Mouse (Mus musculus): ENCODE results near the gene Snapc2. TPM values are rescaled to one million over a fixed set of nuclear protein-coding genes. Genes with fewer than 3 reads are reported as not detected.

Snapc2 gene
- 58.5 and 59.0 TPM in 2 replicates for polyA plus RNA-seq (2015; fragmentation: Nextera tagmentation; extraction: Ambion mirVana)

DNA sequence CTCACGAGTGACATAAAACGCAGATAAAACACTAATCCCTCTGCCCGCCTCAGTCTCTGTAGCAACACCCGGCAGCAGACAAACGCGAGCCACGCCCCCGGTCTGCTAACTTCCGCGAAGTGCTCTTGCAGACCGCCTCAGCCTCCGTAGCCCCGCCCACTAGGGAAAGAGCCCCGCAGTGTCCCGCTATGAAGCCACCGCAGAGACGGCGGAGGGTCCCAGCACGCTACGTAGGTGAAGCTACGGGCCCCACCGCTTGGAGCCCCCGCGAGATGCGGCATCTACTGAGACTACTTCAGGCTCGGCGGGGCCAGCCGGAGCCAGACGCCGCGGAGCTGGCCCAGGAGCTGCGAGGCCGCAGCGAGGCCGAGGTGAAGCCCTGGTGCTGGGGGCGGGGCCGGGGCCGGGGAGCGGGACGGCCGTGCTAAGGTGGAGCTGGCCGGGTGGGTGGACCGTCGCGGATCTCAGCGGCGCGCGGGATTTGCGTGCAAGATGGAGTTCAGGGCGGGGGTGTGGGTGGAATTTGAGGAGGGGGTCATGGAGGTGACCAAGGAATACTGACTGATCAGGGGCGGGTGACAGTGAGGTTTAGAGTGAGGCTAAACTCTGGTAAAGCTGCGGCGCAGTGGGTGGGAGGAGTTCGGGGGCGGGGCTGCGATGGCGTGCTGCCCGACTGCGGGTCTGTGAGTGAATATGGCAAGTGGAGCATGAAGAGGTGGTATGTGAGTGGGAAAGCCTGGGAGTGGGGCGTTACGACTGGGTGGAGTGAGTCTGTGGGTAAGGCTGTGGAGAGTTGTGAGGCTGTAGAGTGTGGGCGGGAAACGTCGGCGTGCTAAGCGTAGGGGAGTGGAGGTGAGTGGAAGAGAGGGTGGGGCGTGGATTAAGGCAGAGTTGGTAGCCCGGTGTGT, at the start of gene Snapc2:
TSS of gene Snapc2 (plus strand) at position 147 of the 908 bp plus-strand sequence.
- Histone ChIP-seq H3K27ac (replicated peaks) (peak within 1 kb of the TSS; percentile 95), H3K4me2 (peak within 1 kb of the TSS; percentile 63), H3K9me3 (no peaks in the 10 kb centered on the region), H3K27me3 (no peaks in the 10 kb centered on the region), H3K9ac (peak within 1 kb of the TSS; percentile 90), H3K4me3 (peak within 1 kb of the TSS; percentile 85), H3K36me3 (peaks cover 49% of the 10 kb centered on the region), H3K4me1 (replicated peaks) (peaks cover 60% of the 10 kb centered on the region)
- WGBS, result 1% methylated on average over 69 of the region's 69 CpGs
- peak; percentile 88 for ATAC-seq (ENCODE audit: low read depth)

DNA sequence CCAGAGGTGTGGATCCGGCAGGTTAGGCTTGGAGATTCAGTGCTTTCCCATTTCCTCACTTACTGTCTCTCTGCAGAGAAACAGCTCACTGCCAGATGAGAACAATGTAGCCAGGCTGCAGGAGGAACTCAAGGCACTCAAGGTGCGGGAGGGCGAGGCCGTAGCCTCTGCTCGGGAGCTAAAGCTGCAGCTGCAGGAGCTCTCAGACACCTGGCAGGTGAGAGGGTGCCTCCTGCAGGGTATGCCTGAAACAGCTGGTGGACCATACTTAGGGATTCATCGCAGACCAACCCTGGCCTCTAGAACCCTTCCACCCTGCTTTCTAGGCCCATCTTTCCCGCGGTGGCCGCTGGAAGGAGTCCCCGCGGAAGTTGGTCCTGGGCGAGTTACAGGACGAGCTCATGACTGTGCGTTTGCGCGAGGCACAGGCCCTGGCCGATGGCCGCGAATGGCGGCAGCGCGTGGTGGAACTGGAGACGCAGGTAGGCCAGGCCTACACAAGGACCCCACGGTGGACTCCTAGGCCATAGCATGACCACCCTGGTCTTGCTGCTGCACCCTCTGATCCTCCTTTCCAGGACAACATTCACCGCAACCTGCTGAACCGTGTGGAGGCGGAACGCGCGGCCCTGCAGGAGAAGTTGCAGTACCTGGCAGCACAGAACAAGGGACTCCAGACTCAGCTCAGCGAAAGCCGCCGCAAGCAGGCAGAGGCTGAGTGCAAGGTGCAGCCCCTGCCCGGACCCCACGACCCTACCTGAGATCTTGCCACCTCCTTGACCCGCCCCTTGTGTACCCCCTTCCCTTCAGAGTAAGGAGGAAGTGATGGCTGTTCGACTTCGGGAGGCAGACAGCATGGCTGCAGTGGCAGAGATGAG, 47.4 kb upstream of the Snapc2 start:
- no peak overlapping the region for H3K27ac ChIP-seq (replicated peaks)
- H3K4me3 ChIP-seq, result no peak overlapping the region
- peaks cover 44% of the 10 kb centered on the region for H3K27me3 ChIP-seq
- no peaks in the 10 kb centered on the region for H3K9me3 ChIP-seq
- H3K36me3 ChIP-seq, result peaks cover 98% of the 10 kb centered on the region
- no peak for ATAC-seq (ENCODE audit: low read depth)
- H3K4me2 ChIP-seq, result no peak overlapping the region
- H3K4me1 ChIP-seq (replicated peaks), result peaks cover 25% of the 10 kb centered on the region
- H3K9ac ChIP-seq, result peak overlapping the region; percentile 50
- WGBS, result 14% methylated on average over 38 of the region's 38 CpGs

DNA sequence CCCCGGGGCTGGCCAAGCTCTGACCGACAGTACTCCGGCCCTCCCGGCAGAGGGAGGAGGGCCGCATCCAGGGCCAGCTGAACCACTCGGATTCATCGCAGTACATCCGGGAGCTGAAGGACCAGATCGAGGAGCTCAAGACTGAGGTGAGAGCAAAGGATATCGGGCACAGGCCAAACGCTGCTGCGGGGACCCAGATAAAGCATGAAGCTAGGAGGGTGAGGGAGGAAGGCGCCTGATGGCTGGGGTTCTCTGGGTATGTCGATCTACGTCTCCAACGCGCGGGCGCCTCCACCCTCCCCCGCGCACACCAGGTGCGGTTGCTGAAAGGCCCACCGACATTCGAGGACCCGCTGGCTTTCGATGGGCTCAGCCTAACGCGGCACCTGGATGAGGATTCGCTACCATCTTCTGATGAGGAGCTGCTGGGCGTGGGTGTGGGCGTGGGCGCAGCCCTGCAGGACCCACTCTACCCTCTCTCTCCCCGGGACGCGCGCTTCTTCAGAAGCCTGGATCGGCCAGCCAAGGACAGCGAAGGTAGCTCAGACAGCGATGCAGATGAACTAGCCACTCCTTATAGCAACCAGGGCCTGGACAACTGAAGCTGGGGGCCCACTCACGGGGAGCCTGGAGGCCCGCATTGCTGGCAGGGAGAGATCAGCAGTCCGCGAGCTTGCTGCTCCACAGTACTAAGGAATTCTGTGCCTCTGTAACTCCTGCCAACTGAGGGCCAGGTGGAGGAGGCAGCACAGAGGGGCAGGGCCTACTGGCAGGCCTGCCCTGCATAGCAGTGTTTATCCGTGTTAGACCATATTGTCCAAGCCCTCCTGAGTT, 46.5 kb upstream of the Snapc2 start:
- Histone ChIP-seq H3K36me3 (peaks cover 98% of the 10 kb centered on the region), H3K4me3 (no peak overlapping the region), H3K4me1 (replicated peaks) (peaks cover 34% of the 10 kb centered on the region), H3K27ac (replicated peaks) (no peak overlapping the region), H3K9me3 (no peaks in the 10 kb centered on the region), H3K9ac (peak overlapping the region; percentile 50), H3K27me3 (peaks cover 44% of the 10 kb centered on the region), H3K4me2 (peak overlapping the region; percentile 3; the same call in 1 of the 2 replicates)
- WGBS, result 12% methylated on average over 44 of the region's 44 CpGs
- no peak for ATAC-seq (ENCODE audit: low read depth)

DNA sequence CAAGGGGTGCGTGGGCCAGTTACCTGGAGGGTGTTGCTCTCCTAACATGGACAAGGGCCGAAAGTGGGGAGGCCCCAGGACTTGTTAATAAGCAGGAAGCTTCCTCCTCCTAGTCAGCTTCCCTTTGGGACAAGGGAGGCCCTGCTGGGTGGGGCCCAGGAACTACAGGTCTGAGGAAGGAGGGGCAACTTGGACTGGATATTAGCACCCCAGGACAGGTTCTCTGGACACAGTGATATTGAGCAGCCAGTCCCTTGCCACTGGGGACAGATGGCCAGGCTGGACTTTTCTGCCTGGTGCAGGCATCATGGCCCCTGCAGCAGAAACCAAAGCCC, 45.9 kb upstream of the Snapc2 start:
- Histone ChIP-seq H3K4me1 (replicated peaks) (peaks cover 38% of the 10 kb centered on the region), H3K36me3 (peaks cover 92% of the 10 kb centered on the region), H3K27ac (replicated peaks) (no peak overlapping the region), H3K9me3 (no peaks in the 10 kb centered on the region), H3K27me3 (peaks cover 44% of the 10 kb centered on the region), H3K4me2 (0 out of 2 replicates have a peak overlapping the region, but pooled peaks have one; percentile 3), H3K9ac (peak overlapping the region; percentile 50), H3K4me3 (no peak overlapping the region)
- ATAC-seq (ENCODE audit: low read depth), result no peak
- whole genome bisulfite sequencing, result 50% methylated on average over 2 of the region's 2 CpGs

DNA sequence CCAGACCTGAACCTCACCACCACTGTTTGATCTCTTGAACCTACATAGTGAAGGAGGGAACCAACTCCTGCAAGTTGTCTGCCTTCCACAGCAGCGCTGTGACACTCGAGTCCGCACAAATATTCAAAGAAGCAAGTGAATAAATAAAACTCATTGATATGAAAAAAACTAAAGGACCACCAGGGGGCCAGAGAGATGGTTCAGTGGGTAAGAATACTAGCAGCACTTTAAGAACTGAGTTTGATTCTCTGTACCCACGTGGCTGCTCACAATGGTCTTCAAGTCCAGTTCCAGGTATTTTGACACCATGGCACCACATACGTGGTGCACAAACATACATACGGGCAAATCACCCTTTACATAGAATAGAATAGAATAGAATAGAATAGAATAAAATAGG, 41.8 kb upstream of the Snapc2 start:
- no peak for ATAC-seq (ENCODE audit: low read depth)
- peaks cover 61% of the 10 kb centered on the region for H3K36me3 ChIP-seq
- H3K4me3 ChIP-seq, result no peak overlapping the region
- H3K27ac ChIP-seq (replicated peaks), result 0 out of 2 replicates have a peak overlapping the region, but pooled peaks have one; percentile 23
- no peaks in the 10 kb centered on the region for H3K9me3 ChIP-seq
- H3K4me2 ChIP-seq, result no peak overlapping the region
- WGBS, result 74% methylated on average over 6 of the region's 6 CpGs
- no peak overlapping the region for H3K9ac ChIP-seq
- peaks cover 71% of the 10 kb centered on the region for H3K4me1 ChIP-seq (replicated peaks)
- H3K27me3 ChIP-seq, result peaks cover 12% of the 10 kb centered on the region

DNA sequence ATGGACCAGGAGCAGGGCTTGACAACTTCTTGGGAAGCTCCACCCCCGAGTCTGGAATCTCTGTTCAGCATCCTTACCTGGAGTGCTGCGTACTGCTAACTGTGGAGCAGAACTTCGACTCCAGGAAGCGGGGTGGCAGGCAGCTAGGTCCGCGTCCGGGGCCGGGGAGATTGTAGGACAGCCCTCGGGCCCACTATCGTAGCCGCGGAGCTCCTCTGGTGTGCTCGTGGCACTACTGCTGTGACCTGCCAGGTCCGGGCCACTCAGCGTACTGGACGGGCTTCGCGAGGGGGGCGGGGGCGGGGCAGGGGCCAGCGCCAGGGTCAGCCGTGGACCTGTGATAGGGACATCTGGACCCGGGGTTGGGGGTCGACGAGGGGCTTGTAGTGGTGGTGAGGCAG, 40.1 kb upstream of the Snapc2 start:
- Histone ChIP-seq H3K9me3 (no peaks in the 10 kb centered on the region), H3K27me3 (no peaks in the 10 kb centered on the region), H3K27ac (replicated peaks) (peak overlapping the region; percentile 52; the same call in 1 of the 2 replicates), H3K4me2 (peak overlapping the region; percentile 95), H3K4me1 (replicated peaks) (peaks cover 62% of the 10 kb centered on the region), H3K9ac (peak overlapping the region; percentile 94), H3K36me3 (peaks cover 44% of the 10 kb centered on the region), H3K4me3 (peak overlapping the region; percentile 48)
- 2% methylated on average over 25 of the region's 25 CpGs for WGBS
- ATAC-seq (ENCODE audit: low read depth), result 0 out of 2 replicates have a peak, but pooled peaks have one; percentile 2

DNA sequence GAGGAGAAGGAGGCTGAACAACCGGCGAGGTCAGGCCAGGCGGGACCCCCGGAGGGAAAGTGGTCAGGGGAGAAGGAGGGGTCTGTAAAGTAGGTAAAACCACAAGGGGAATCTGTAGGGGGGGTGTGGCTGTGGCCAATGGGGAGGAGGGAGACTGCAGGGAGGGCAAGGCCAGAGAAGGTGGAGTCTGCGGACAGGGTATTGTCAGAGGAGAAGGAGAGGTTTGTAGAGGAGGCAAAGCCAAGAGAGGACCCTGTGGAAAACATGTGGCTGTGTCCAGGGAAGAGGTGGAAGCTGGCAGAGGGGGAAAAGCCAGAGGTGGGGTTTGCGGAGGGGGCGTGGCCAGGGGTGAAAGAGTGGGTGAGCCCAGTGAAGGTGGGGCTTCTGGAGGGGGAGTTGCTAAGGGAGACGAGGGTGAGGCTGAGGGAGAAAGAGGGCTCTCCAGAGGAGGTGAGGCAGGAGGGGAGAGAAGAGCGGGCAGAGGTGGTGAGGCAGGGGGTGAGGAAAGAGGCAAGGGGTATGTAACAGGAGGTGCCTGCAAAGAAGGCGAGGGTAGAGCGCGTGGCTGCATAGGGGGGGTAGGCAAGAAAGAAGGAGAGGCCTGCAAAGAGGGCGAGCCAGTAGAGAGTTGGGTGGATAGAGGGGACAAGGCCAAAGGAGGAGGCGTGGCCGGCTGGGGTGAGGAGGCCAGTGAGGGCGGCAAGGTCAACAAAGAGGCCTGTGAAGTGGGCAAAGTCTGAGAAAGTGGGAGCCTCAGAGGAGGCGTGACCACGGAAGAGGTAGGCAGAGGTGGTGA, 39.5 kb upstream of the Snapc2 start:
- peak; percentile 1; the same call in 1 of the 2 replicates for ATAC-seq (ENCODE audit: low read depth)
- H3K4me3 ChIP-seq, result peak overlapping the region; percentile 48
- peak overlapping the region; percentile 94 for H3K9ac ChIP-seq
- H3K9me3 ChIP-seq, result no peaks in the 10 kb centered on the region
- WGBS, result 3% methylated on average over 18 of the region's 18 CpGs
- peaks cover 59% of the 10 kb centered on the region for H3K4me1 ChIP-seq (replicated peaks)
- H3K36me3 ChIP-seq, result peaks cover 40% of the 10 kb centered on the region
- peak overlapping the region; percentile 52; the same call in 1 of the 2 replicates for H3K27ac ChIP-seq (replicated peaks)
- no peaks in the 10 kb centered on the region for H3K27me3 ChIP-seq
- H3K4me2 ChIP-seq, result peak overlapping the region; percentile 95

DNA sequence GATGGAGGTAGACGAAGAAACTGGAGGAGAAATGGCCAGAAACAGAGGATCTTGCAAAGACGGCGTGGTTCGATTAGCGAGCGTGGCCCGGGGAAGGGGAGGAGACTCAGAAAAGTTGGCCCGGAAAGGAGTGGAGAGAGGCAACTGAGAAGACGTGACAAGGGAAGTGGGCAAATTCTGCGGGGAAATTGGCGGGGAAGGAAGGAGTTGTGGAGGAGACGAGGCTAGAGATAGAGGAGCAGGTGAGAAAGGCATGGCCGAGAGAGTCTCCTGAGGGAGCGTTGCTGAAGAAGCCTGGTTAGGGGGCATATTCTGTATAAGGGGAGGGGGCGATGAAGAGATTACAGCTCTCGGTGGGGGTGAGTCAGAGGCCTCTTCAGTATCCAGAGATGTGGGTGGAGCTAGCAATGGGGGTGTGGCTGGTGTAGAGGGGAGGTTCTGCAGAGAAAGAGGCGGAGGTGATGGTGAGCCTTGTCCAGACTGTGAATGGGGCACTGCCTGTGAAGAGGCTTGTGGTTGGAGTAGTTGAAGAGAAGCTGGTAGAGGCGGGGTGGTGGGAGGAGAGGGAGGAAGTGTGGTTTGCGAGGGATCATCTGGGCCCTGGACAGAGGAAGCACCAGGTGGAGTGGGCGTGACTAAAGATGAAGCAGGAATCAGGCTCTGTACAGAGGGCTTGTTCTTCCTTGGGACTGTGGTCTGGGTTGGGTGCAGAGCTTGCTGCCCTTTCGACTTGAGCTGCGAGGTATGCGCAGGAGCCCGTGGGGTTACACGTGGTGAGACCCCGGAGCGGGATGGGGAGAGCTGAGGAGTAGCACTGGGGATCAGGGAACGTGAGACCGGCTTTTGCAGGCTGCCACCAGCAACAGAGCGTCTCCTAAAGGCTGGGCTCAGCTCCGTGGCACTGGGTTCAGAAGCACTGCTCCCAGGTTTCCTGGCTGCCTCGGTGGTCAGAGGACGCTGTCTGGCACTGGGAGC, 38.6 kb upstream of the Snapc2 start:
- no peak for ATAC-seq (ENCODE audit: low read depth)
- peak overlapping the region; percentile 95 for H3K4me2 ChIP-seq
- H3K9ac ChIP-seq, result peak overlapping the region; percentile 94
- peak overlapping the region; percentile 48 for H3K4me3 ChIP-seq
- H3K27me3 ChIP-seq, result no peaks in the 10 kb centered on the region
- peaks cover 59% of the 10 kb centered on the region for H3K4me1 ChIP-seq (replicated peaks)
- H3K27ac ChIP-seq (replicated peaks), result peak overlapping the region; percentile 52
- H3K9me3 ChIP-seq, result no peaks in the 10 kb centered on the region
- H3K36me3 ChIP-seq, result peaks cover 31% of the 10 kb centered on the region
- 13% methylated on average over 33 of the region's 33 CpGs for WGBS

DNA sequence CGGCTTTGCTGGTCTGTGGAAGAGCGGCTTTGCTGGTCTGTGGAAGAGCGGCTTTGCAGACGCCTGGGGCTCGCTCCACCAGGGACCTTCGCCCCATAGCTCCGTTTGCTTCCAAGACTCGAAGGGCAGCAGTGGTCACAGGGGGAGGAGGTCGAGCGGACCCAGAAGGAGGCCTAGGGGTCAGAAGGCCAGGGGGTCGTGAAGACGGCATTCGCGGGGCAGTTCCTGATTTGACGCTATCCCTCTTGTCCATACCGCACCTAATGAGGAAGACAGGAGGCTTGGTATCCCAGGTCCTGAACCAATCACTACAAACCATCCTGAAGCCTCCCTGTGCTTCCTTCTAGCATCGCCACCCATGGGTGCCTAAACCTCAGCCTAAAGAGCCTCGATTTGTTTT, 36.6 kb upstream of the Snapc2 start:
- peak overlapping the region; percentile 69 for H3K4me3 ChIP-seq
- H3K9ac ChIP-seq, result peak overlapping the region; percentile 94
- no peaks in the 10 kb centered on the region for H3K9me3 ChIP-seq
- peak overlapping the region; percentile 96 for H3K27ac ChIP-seq (replicated peaks)
- peak overlapping the region; percentile 95 for H3K4me2 ChIP-seq
- 6% methylated on average over 18 of the region's 18 CpGs for WGBS
- ATAC-seq (ENCODE audit: low read depth), result peak; percentile 6
- peaks cover 50% of the 10 kb centered on the region for H3K4me1 ChIP-seq (replicated peaks)
- peaks cover 8% of the 10 kb centered on the region; the same call in 1 of the 2 replicates for H3K27me3 ChIP-seq
- peaks cover 11% of the 10 kb centered on the region for H3K36me3 ChIP-seq
